Mouse (Mus musculus) heart, adult 2 months (tissue): ENCODE results near the gene Hdac5.

Source experiments
- EP300 ChIP-seq: fragments of 200-500 bp; IDR thresholded peaks from 2 replicates; pipeline ENCODE4 v1.6.1; 2011; ENCODE audit warnings: low read depth, low read length, control low read depth; ENCODE audit not compliant: insufficient read depth
- POLR2A ChIP-seq: fragments of 200-500 bp; IDR thresholded peaks from 2 replicates; pipeline ENCODE4 v1.6.1; 2011; ENCODE audit warnings: mild to moderate bottlenecking, low read depth, low read length, control low read depth; ENCODE audit not compliant: insufficient read depth

DNA sequence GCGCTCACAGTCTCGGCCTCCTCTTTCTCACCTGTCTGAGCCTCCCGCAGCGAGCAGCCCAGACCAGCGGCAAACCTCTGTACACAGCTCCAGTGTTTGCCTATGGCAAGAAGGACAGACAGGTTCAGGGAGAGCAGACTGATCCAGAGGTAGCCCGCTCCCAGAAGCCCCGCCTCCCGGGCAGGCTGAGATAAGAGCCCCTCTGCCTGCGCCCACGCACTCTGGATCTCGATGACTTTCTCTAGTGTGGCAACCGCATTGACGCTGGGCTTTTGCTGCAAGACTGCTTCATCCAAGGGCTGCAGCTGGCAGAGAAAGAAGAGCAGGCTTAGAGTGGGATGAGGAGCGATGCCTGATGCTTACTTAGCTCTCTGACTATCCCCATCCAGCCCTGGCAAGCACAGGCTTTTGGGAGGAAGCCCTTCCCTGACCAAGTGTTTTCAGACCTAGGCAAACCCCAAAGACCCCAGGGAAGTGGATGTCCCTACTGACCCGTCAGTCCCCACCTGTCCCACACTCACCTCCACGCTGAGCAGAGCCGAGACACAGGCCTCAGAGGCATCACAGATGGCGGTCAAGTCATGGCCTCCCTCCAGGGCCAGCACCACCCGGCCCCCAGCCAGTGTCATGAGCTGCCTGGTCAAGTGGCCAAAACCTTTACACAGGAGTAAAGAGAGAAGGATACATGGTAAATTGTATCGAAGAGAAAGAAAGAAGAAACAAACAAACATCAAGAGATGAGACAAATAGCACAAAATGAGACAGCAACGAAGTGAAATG, 33.8 kb downstream of the Hdac5 start:
- TF ChIP-seq EP300 (no peak), POLR2A (no peak)
